Mouse (Mus musculus) ES-Bruce4 (cell line): ENCODE data around the gene Mettl7b. TPM values are rescaled to one million over a fixed set of nuclear protein-coding genes. Genes with fewer than 3 reads are reported as not detected.
A peak's percentile ranks its signal among the peaks of the same experiment; 100 is the strongest.

Source experiments
- H3K27ac ChIP-seq: 2 replicates; pipeline ENCODE4 v1.5.1; 2012; ENCODE audit warnings: low read length, inconsistent platforms; ENCODE audit not compliant: insufficient read depth
- H3K27me3 ChIP-seq: 2 replicates; pipeline ENCODE4 v1.6.1; 2012; ENCODE audit warnings: mild to moderate bottlenecking, low read length, inconsistent platforms; ENCODE audit not compliant: control insufficient read depth, poor library complexity, insufficient read depth, severe bottlenecking
- H3K36me3 ChIP-seq: 2 replicates; pipeline ENCODE4 v1.6.1; 2012; ENCODE audit warnings: inconsistent platforms, mild to moderate bottlenecking, low read length, moderate library complexity; ENCODE audit not compliant: control insufficient read depth, poor library complexity, insufficient read depth, severe bottlenecking
- H3K4me1 ChIP-seq: one replicate; pipeline ENCODE4 v1.8.1; 2011; ENCODE audit warnings: low read length; ENCODE audit not compliant: control insufficient read depth, insufficient read depth
- H3K4me3 ChIP-seq: 2 replicates; pipeline ENCODE4 v1.5.1; 2011; ENCODE audit warnings: low read depth, mild to moderate bottlenecking, low read length
- H3K9ac ChIP-seq: 2 replicates; pipeline ENCODE4 v1.6.1; 2012; ENCODE audit warnings: low read depth, mild to moderate bottlenecking, inconsistent platforms; ENCODE audit not compliant: poor library complexity, severe bottlenecking
- H3K9me3 ChIP-seq: replicated peaks from 2 replicates; pipeline ENCODE4 v1.6.1; 2012; ENCODE audit warnings: mild to moderate bottlenecking, low read length, inconsistent platforms; ENCODE audit not compliant: control insufficient read depth, poor library complexity, insufficient read depth, severe bottlenecking
- CTCF ChIP-seq: IDR thresholded peaks from one replicate; pipeline ENCODE4 v1.8.1; 2011; ENCODE audit warnings: low read depth, low read length
- EP300 ChIP-seq: IDR thresholded peaks from 2 replicates; pipeline ENCODE4 v1.6.1; 2011; ENCODE audit warnings: low read depth, low read length; ENCODE audit not compliant: insufficient read depth
- POLR2A ChIP-seq: IDR thresholded peaks from one replicate; pipeline ENCODE4 v1.8.1; 2011; ENCODE audit warnings: low read length; ENCODE audit not compliant: insufficient read depth
- polyA plus RNA-seq: library from polyadenylated mRNA; stranded (reverse); fragments of >200 nt; gene quantifications from 2 replicates; pipeline ENCODE4 v1.2.4, GENCODE M21; 2011; ENCODE audit warnings: low read depth; ENCODE audit not compliant: missing spikeins, insufficient read depth, insufficient read length

The Mettl7b gene
- polyA plus RNA-seq, 1 experiment: not detected

DNA sequence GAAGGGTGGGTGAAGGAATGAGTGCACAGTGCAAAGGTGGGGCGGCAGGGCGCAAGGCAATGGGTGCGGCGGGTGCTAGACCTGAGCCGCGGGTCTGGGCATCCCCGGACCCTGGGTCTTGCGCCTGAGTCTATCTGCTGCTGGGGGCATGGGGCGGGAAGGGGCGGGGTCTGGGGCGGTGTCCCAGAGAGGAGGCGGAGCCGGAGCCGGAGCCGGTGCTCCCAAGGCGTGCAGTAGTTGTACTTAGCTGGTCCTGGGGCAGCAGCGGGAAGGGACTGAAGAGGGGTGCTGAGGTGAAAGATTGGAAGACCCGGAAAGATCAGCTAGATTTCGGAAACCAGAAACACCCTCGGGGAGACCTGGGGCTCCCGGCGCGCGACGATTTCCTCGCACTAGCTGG is 27.2 kb downstream of the Mettl7b start, which contains the start of gene Itga7:
TSS of gene Itga7 (plus strand) at position 245 of the 400 bp plus-strand sequence.
- Histone ChIP-seq H3K4me3 (peak within 1 kb of the TSS; percentile 78), H3K9me3 (no peaks in the 10 kb centered on the region), H3K27ac (no peak within 1 kb of the TSS), H3K27me3 (no peaks in the 10 kb centered on the region), H3K4me1 (peaks cover 3% of the 10 kb centered on the region), H3K36me3 (no peaks in the 10 kb centered on the region), H3K9ac (peak within 1 kb of the TSS; percentile 48)
- TF ChIP-seq POLR2A (no peak), EP300 (no peak), CTCF (no peak)

DNA sequence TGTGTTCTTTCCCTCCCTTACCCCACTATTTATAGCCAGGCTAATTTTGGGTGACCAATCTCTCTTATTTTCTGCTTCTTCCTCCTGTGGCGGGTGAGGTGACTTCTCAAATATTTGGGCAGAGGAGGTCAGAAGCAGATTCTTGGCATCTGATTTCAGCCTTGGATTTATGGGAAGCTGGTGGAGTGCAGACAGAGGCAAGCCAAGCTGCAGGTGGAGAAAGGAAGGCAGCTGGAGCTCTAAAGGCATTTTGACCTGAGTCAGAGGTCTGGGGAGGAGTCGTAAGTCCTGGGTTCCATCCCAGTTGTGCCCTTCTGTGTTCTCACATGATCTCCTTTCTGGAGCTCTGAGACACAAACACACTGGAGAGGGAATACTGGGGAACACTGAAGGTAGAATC is 29.3 kb downstream of the Mettl7b start:
- Histone ChIP-seq H3K27me3 (no peaks in the 10 kb centered on the region), H3K27ac (no peak overlapping the region), H3K4me1 (peaks cover 3% of the 10 kb centered on the region), H3K36me3 (no peaks in the 10 kb centered on the region), H3K9me3 (no peaks in the 10 kb centered on the region), H3K4me3 (no peak overlapping the region), H3K9ac (no peak overlapping the region)
- no peak for TF ChIP-seq EP300
- no peak for TF ChIP-seq CTCF
- no peak for TF ChIP-seq POLR2A

DNA sequence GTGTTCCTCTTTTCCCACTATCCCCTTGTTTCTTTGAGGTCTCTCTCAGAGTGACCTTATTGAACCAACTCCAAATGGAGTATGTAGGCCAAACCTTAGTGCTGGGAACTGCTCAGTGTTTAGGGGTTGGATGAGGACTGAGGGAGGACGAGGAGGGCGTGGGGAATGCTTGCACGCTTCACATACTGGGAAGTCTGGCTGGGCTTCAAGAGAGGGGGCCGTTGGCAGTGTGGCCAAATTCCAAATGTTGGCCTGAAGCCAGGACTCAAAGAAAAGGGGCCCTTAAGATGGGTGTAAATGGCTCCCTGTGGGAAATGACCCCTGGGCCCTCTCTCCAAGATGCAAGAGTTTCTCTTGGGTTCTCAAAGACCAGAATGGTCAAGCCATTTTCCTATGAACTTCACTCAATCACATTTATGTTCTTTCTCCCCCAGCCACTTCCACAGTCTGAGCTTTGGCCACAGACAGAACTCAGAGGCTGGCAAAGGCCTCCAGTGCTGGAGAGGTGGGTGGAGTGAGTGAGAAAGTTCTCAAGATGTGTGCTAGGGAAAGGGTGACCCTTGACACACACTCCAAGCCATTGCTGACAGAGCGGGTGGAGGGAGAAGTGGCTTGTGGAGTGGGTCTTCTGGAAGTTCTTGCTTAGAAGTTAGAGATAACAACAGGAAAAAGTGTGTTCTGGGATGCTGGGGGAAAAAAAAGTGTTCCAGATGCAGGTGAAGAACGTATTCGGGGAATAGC is 31.0 kb downstream of the Mettl7b start:
- no peaks in the 10 kb centered on the region for H3K9me3 ChIP-seq
- H3K9ac ChIP-seq: no peak overlapping the region
- H3K27me3 ChIP-seq: no peaks in the 10 kb centered on the region
- no peaks in the 10 kb centered on the region for H3K36me3 ChIP-seq
- no peak overlapping the region for H3K4me3 ChIP-seq
- peaks cover 3% of the 10 kb centered on the region for H3K4me1 ChIP-seq
- H3K27ac ChIP-seq: no peak overlapping the region
- no peak for TF ChIP-seq CTCF
- no peak for TF ChIP-seq POLR2A
- no peak for TF ChIP-seq EP300

DNA sequence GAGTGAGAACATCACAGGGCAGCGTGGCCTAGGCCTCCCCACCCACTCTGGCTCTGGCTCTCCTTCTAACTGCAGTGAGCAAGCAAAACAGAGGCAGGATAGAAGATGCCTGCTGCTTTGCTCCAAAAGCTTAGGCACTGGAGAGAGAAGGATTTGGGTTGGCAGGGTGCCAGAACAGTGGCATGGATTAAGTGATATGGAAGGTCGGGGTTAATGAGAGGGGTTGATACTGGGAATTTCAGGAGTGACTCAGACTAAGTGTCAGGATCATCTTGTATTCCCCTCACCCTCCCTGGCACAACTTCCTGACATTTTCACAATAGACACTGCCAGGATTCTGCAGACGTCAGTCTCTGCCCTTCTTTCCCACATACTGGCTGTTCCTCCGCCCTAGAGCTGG is 32.4 kb downstream of the Mettl7b start:
- H3K4me1 ChIP-seq: peaks cover 2% of the 10 kb centered on the region
- no peak overlapping the region for H3K27ac ChIP-seq
- no peak overlapping the region for H3K9ac ChIP-seq
- H3K36me3 ChIP-seq: no peaks in the 10 kb centered on the region
- H3K4me3 ChIP-seq: no peak overlapping the region
- no peak for TF ChIP-seq CTCF
- TF ChIP-seq EP300: no peak
- no peak for TF ChIP-seq POLR2A
- H3K9me3 ChIP-seq: no peaks in the 10 kb centered on the region
- H3K27me3 ChIP-seq: no peaks in the 10 kb centered on the region

DNA sequence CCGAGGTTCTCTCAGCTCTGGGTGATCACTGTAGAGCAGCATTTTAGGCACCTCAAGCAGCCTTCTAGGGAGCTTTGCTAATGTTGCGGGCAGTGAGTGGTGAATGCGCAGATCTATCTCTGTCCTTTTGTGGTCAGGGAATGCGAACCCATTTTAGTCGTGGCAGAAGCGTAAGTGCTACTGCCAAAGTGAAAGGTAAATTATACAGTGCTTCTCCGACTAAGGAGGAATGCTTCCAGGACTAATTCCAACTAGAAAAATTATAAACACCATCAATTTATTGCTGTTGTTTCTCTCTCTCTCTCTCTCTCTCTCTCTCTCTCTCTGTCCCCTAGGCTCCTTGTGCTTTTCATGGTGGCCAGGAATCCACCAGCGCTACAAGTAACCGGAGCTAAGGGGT is 36.9 kb downstream of the Mettl7b start, which contains the start of gene Bloc1s1:
TSS of gene Bloc1s1 (minus strand) at position 101 of the 400 bp plus-strand sequence.
- H3K4me3 ChIP-seq: peak within 1 kb of the TSS; percentile 74
- TF ChIP-seq POLR2A (no peak), CTCF (no peak), EP300 (no peak)
- H3K9ac ChIP-seq: peak within 1 kb of the TSS; percentile 50
- no peaks in the 10 kb centered on the region for H3K9me3 ChIP-seq
- no peak within 1 kb of the TSS for H3K27ac ChIP-seq
- no peaks in the 10 kb centered on the region for H3K27me3 ChIP-seq
- no peaks in the 10 kb centered on the region for H3K36me3 ChIP-seq
- H3K4me1 ChIP-seq: peaks cover 3% of the 10 kb centered on the region

DNA sequence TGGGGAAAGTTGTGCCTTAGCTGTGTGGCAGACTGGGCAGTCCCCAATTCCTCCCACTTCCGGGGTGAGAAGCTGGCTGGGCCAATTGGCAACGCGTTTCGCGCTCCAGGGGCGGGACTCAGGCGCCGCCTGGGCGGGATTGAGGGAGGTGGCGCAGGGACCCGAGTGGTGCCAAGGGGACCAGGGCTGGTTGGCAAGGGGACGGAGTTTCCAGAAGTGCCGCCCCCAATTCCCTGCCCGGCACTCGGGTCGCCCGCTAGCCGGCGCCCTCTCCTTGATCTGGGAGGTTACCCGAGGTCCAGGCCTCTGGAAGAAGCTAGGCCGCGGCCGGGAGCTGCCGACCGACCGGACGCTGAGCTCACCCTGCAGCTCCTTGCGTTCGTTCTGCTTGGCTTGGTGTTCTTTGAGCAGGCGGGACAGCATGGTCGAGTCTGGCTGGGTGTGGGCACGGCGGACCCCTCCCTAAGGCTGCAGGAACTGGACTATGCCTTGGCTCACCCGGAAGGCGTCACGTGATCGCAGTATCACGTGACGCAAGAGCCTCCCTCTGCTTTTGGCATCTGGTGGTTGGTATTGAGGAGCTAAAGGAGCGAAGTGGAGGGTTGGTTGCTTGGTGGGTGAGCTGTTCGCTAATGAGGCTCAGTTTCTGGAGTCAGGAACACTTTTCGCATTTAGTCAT is 37.6 kb downstream of the Mettl7b start:
- no peak overlapping the region for H3K27ac ChIP-seq
- no peaks in the 10 kb centered on the region for H3K27me3 ChIP-seq
- peak overlapping the region; percentile 74 for H3K4me3 ChIP-seq
- peaks cover 3% of the 10 kb centered on the region for H3K4me1 ChIP-seq
- H3K9me3 ChIP-seq: no peaks in the 10 kb centered on the region
- TF ChIP-seq EP300 (0 out of 2 replicates have a peak, but pooled peaks have one; percentile 4), POLR2A (peak; percentile 6), CTCF (no peak)
- peak overlapping the region; percentile 50 for H3K9ac ChIP-seq
- no peaks in the 10 kb centered on the region for H3K36me3 ChIP-seq
